Mouse (Mus musculus) bone marrow macrophage, adult 2 months (primary cell): ENCODE data around the gene Rbbp6.

Experiments used
- CTCF ChIP-seq: IDR thresholded peaks from 2 replicates; pipeline ENCODE4 v1.5.1; 2012; ENCODE audit warnings: low read depth, mild to moderate bottlenecking, low read length, moderate library complexity
- POLR2A ChIP-seq: IDR thresholded peaks from 2 replicates; pipeline ENCODE4 v1.6.1; 2012; ENCODE audit warnings: mild to moderate bottlenecking, low read depth, low read length, borderline replicate concordance

DNA sequence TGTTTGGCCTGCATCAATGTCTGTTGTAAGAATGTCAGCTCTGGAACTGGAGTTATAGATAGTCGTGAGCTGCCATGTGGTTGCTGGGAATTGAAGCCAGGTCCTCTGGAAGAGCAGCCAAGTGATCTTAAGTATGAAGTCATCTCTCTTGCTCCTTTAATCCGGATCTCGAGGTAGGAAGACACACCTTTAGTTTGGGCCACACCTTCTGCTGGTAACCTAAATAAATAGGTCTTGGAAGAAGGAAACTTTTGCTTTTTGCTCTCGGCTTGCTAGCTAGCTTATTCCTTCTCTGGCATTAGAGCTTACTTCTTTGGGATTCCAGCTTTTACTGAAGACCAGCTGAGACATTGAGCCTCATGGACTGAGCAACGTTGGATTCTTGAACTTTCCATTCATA lies at the start of gene Rbbp6:
- TF ChIP-seq POLR2A (no peak), CTCF (no peak)
